Mouse (Mus musculus): ENCODE results near the gene Spsb3.

GRCm38 (mm10) chr17:24860076-24860475 is 26.4 kb upstream of the Spsb3 start:
- TF ChIP-seq CTCF (IDR thresholded peaks at IDR 0.05; ENCODE audit: low read depth) (no peak), EP300 (optimal IDR thresholded peaks at IDR 0.05) (no peak)
